Mouse (Mus musculus): ENCODE results near the gene Ankrd65.
A peak's percentile ranks its signal among the peaks of the same experiment; 100 is the strongest.

Ankrd65 gene

DNA sequence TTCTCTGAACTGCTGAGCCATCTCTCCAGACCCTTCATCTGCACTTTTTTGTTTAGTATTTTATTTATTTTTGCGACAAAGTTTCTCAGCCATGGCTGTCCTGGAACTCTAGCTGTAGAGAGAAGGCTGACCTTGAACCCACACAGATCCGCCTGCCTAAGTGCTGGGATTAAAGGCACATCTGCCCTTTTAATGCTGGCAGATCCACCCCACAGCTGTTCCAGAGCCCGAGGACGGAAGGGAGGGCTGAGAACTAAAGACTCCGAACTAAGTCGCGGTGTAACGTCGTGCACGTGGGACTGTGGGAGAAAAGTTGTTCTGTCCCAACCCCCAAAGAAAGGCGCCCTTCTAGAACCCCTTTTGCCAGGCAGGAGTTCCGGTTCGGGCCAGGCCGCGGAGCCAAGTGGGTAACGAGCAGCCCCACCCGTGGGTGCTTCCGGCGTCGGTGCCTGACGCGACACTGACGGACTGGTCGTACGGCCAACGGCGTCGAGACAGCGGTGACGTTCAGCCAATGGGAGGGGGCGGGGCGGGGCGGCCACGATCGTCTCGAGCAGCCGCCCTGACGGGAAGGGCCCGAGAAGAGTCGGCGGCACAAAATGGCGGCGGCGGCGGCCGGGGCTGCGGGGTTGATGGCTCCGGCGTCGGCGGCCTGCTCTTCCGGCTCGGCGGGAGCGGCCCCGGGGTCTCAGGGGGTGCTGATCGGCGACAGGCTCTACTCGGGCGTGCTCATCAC is 21.9 kb downstream of the Ankrd65 start, which contains the start of gene Ccnl2:
Gene Ccnl2, plus strand, starts transcription at position 561 of the 736 bp plus-strand sequence.
- DNase-seq (ENCODE audit: low read depth, low spot score): peak; percentile 95

DNA sequence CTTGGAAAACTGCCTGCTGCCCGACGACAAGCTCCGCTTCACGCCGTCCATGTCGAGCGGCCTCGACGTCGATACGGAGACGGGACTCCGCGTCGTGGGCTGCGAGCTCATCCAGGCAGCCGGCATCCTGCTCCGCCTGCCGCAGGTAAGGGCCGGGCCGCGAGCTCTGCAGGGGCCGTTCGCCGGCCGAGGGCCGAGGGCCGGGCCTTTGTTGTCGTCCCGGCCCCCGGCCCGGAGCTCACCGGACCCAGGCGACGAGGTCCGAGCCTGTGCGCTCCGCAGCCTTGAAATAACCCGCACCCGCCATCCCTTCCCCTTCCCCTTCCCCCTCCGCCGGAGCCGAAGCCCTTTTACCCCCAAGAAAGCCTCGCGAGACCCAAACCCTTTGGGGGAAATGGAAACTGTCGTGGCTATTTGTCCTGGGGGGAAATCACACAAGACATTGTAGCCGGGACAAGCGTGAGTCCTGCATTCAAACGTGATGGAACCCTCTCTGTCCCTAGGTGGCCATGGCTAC is 22.5 kb downstream of the Ankrd65 start:
- peak; percentile 67 for DNase-seq (ENCODE audit: low read depth, low spot score)

- no peak for DNase-seq (ENCODE audit: low read depth, low spot score)
Observed at GRCm38 (mm10) chr4:155817533-155817932, 27.3 kb downstream of the Ankrd65 start.

GRCm38 (mm10) chr4:155821025-155821424 is 30.8 kb downstream of the Ankrd65 start:
- DNase-seq (ENCODE audit: low read depth, low spot score): peak; percentile 64

DNA sequence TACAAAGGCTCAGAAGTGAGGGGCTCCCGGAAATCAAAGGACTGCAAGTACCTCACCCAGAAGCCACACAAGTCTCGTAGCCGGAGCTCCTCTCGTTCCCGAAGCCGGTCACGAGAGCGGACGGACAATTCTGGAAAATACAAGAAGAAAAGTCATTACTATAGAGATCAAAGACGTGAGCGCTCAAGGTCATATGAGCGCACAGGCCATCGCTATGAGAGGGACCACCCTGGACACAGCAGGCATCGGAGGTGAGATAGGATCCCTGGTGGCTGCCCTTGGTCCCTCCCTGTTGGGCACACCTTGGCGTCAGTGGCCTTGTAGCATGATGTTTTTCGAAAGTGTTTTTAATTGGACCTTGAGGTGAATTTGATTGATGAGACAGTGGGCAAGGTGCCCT is 33.2 kb downstream of the Ankrd65 start:
- DNase-seq (ENCODE audit: low read depth, low spot score): no peak

DNA sequence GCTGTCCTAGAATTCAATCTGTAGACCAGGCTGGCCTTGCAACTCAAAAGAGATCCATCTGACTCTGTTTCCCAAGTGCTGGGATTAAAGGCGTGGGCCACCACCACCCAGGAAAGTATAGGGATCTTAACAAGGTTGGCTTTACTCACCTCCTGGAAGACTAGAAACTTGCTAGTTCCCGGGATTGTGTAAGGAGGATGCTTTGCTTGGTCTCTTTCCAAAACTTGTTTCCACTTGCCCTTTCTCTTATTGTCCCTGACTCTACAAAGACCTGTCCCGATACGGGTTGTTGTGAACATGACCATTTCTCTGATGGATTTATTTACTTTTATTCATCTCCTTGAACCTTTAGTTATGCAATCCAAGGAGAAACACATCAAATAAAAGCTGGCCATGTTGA is 39.6 kb downstream of the Ankrd65 start:
- DNase-seq (ENCODE audit: low read depth, low spot score): no peak

- DNase-seq (ENCODE audit: low read depth, low spot score): no peak
Observed at GRCm38 (mm10) chr4:155830596-155830995, 40.4 kb downstream of the Ankrd65 start.

DNA sequence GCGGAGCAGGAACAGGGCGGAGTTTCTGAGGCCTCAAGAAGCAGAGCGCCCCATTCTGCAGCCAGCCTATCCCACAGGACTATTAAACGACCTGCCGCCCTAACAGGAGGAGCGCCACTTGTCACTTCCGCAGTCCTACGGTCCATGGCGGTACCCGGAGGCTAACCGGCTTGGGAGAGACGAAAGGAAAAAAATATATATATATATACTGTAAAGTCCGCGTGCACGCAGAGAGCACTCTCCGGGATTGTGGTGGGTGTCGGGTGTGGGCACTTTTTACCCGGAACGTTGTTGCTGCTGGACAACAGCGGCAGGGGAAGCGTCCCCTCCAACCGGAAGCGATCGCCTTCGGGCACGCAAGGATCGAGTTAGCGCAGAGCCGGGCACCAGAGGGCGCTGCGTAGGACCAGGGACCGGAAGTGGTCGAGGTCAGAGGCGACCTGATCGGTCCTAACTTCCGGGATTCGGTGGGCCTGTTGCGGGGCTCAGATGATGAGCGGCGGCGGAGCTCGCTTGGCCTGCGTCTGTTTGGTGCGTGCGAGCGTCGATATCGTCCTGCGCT is 41.0 kb downstream of the Ankrd65 start, which contains the start of gene Aurkaip1:
Gene Aurkaip1, plus strand, starts transcription at position 68 of the 562 bp plus-strand sequence.
- DNase-seq (ENCODE audit: low read depth, low spot score): peak; percentile 94

GRCm38 (mm10) chr4:155831831-155832230 is 41.6 kb downstream of the Ankrd65 start:
- DNase-seq (ENCODE audit: low read depth, low spot score): no peak

- DNase-seq (ENCODE audit: low read depth, low spot score): no peak
Observed at GRCm38 (mm10) chr4:155832321-155832720, 42.1 kb downstream of the Ankrd65 start.

DNA sequence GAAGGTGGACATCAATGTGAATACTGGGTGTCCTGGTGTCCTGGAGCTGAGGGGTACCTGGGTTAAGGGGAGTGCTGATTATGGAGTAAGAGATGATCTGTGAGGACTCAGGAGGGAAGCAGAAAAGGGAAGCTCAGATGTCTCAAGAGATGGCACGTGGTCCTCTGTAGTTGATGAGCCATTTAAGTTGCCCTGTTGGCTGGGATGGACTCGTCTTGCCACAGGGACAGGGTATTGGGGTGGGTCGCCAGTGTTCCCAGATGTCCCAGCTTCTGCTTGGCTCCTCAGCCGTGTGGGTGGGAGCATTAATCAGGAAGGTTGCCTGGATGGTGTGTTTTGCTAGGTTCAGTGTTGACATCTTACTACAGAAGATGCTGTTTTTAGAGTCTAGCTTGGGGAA is 43.0 kb downstream of the Ankrd65 start:
- no peak for DNase-seq (ENCODE audit: low read depth, low spot score)

DNA sequence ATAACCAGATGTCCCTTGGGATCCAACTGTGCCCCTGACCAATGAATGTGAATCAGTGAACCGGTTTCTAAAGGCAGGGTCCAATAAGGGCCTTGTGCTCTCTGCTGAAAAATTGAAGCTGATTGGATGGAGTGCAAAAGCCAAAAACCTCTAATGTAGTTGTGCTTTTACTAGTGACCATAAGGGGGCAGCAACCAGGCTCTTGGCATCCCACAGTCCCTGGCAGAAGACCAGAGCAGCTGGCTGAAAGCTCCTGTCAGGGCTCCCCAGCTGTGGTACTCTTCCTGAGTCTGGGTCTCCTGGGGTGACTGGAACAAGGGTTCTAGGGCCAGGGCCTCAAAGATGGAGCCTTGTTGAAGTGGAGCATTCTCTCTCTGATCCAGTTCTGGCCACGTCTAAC is 43.6 kb downstream of the Ankrd65 start:
- DNase-seq (ENCODE audit: low read depth, low spot score): peak; percentile 92

- DNase-seq (ENCODE audit: low read depth, low spot score): peak; percentile 84
Observed at GRCm38 (mm10) chr4:155837404-155838010, 47.3 kb downstream of the Ankrd65 start.

- DNase-seq (ENCODE audit: low read depth, low spot score): peak; percentile 58
Observed at GRCm38 (mm10) chr4:155838187-155839153, 48.2 kb downstream of the Ankrd65 start.

- DNase-seq (ENCODE audit: low read depth, low spot score): peak; percentile 98
Observed at GRCm38 (mm10) chr4:155839483-155839910, 49.3 kb downstream of the Ankrd65 start, which contains the start of gene Mxra8. Mxra8 (plus strand) TSS chr4:155839680.

- peak; percentile 70 for DNase-seq (ENCODE audit: low read depth, low spot score)
Observed at GRCm38 (mm10) chr4:155840076-155841002, 50.1 kb downstream of the Ankrd65 start.

DNA sequence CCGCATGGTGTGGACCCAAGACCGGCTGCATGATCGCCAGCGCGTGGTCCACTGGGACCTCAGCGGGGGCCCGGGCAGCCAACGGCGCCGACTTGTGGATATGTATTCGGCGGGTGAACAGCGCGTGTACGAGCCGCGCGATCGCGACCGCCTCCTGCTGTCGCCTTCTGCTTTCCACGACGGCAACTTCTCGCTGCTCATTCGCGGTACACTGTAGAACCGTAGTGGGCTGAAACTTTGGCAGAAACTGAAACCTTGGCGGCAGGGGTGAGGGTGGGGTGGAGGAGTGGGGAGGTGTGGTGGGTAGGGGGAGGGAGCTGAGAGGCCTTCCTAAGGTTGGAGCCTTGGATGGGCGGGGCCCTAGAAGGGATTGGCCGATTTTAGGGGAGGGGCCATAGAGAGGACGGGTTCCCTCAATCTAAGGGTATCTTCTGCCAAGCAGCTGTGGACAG is 50.8 kb downstream of the Ankrd65 start:
- DNase-seq (ENCODE audit: low read depth, low spot score): peak; percentile 38

DNA sequence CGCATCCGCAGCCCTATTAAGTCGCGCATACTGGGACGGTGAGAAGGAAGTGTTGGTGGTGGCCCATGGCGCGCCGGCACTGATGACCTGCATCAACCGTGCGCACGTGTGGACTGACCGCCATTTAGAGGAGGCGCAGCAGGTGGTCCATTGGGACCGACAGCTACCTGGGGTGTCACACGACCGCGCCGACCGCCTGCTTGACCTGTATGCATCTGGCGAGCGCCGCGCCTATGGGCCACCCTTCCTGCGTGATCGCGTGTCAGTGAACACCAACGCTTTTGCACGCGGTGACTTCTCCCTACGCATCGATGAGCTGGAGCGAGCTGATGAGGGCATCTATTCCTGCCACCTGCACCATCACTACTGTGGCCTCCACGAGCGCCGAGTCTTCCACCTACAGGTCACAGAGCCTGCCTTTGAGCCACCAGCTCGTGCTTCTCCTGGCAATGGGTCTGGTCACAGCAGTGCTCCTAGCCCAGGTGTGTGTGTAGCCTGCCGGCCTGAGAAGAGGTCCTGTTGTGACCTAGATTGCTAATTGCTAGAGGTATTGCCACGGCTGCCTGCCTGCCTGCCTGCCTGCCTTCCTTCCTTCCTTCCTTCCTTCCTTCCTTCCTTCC is 51.5 kb downstream of the Ankrd65 start:
- DNase-seq (ENCODE audit: low read depth, low spot score): no peak

GRCm38 (mm10) chr4:155843231-155843630 is 53.0 kb downstream of the Ankrd65 start:
- DNase-seq (ENCODE audit: low read depth, low spot score): no peak
